Mouse (Mus musculus): ENCODE measurements around the gene Apoa2.

Gene Apoa2

GRCm38 (mm10) chr1:171205704-171206493 lies 19.0 kb upstream of the Apoa2 start:
- DNase-seq (ENCODE audit: low spot score) = no peak

- no peak for DNase-seq (ENCODE audit: low spot score)
Measured at GRCm38 (mm10) chr1:171209409-171209808, 15.4 kb upstream of the Apoa2 start.

GRCm38 (mm10) chr1:171212854-171213253 lies 12.0 kb upstream of the Apoa2 start:
- DNase-seq (ENCODE audit: low spot score) = no peak

GRCm38 (mm10) chr1:171213801-171214496 lies 10.9 kb upstream of the Apoa2 start, which contains the start of gene Nr1i3:
Gene Nr1i3 (plus strand): TSS chr1:171213970.
- no peak for DNase-seq (ENCODE audit: low spot score)

- no peak for DNase-seq (ENCODE audit: low spot score)
Measured at GRCm38 (mm10) chr1:171216241-171216955, 8.5 kb upstream of the Apoa2 start.

- peak; percentile 90 for DNase-seq (ENCODE audit: low spot score)
Measured at GRCm38 (mm10) chr1:171220871-171221270, 4.0 kb upstream of the Apoa2 start.

GRCm38 (mm10) chr1:171221281-171222193 lies 3.3 kb upstream of the Apoa2 start:
- DNase-seq (ENCODE audit: low spot score) = peak; percentile 26

- peak; percentile 99 for DNase-seq (ENCODE audit: low spot score)
Measured at GRCm38 (mm10) chr1:171222238-171223155, 2.4 kb upstream of the Apoa2 start, which contains the start of gene Tomm40l. Gene Tomm40l (minus strand): TSS chr1:171222514.

- DNase-seq (ENCODE audit: low spot score) = peak; percentile 35
Measured at GRCm38 (mm10) chr1:171223168-171223567, 1.7 kb upstream of the Apoa2 start.

- no peak for DNase-seq (ENCODE audit: low spot score)
Measured at GRCm38 (mm10) chr1:171223796-171224195, 1.1 kb upstream of the Apoa2 start.

- no peak for DNase-seq (ENCODE audit: low spot score)
Measured at GRCm38 (mm10) chr1:171226780-171227179, 1.9 kb downstream of the Apoa2 start.

- DNase-seq (ENCODE audit: low spot score) = no peak
Measured at GRCm38 (mm10) chr1:171227879-171228278, 3.0 kb downstream of the Apoa2 start.

- DNase-seq (ENCODE audit: low spot score) = no peak
Measured at GRCm38 (mm10) chr1:171229750-171230149, 4.9 kb downstream of the Apoa2 start.

- no peak for DNase-seq (ENCODE audit: low spot score)
Measured at GRCm38 (mm10) chr1:171230215-171230614, 5.4 kb downstream of the Apoa2 start.

GRCm38 (mm10) chr1:171231844-171232243 lies 7.0 kb downstream of the Apoa2 start:
- no peak for DNase-seq (ENCODE audit: low spot score)

- DNase-seq (ENCODE audit: low spot score) = no peak
Measured at GRCm38 (mm10) chr1:171232348-171232747, 7.5 kb downstream of the Apoa2 start.

- no peak for DNase-seq (ENCODE audit: low spot score)
Measured at GRCm38 (mm10) chr1:171232800-171233730, 8.2 kb downstream of the Apoa2 start.

- DNase-seq (ENCODE audit: low spot score) = no peak
Measured at GRCm38 (mm10) chr1:171234126-171234525, 9.3 kb downstream of the Apoa2 start, which contains the start of gene Fcer1g. Gene Fcer1g (minus strand): TSS chr1:171234365.

GRCm38 (mm10) chr1:171234538-171234937 lies 9.7 kb downstream of the Apoa2 start:
- no peak for DNase-seq (ENCODE audit: low spot score)

Measured in MN1 (cell line).